Mouse (Mus musculus) heart, postnatal 0 days (tissue): ENCODE results near the gene Srpx2.

Source experiments
- CTCF ChIP-seq: IDR thresholded peaks from 2 replicates; pipeline ENCODE4 v1.5.1; 2016; ENCODE audit warnings: antibody characterized with exemption, control low read depth, low read depth
- EP300 ChIP-seq: IDR thresholded peaks from 2 replicates; pipeline ENCODE4 v1.6.1; 2016; ENCODE audit warnings: antibody characterized with exemption, low read depth

- TF ChIP-seq EP300 (no peak), CTCF (no peak)
Measured at GRCm38 (mm10) chrX:133869743-133870142, 38.5 kb upstream of the Srpx2 start.
